Mouse (Mus musculus) brain, embryonic 14.5 days (tissue): ENCODE measurements at regions not wholly inside any gene's neighbourhood (a gene's known extent, or its start where the extent isn't known, plus 50 kb on each side); places are given as distances from the start of the nearest gene placed in this dataset.

Source experiments
- CTCF ChIP-seq: fragments of 200-500 bp; IDR thresholded peaks from 2 replicates; pipeline ENCODE4 v1.5.1; 2012; ENCODE audit warnings: inconsistent platforms, mild to moderate bottlenecking, moderate library complexity, borderline replicate concordance; ENCODE audit not compliant: insufficient read depth, insufficient read length; ENCODE audit errors: extremely low read depth
- POLR2A ChIP-seq: fragments of 200-500 bp; IDR thresholded peaks from 2 replicates; pipeline ENCODE4 v1.6.1; 2012; ENCODE audit warnings: mild to moderate bottlenecking, inconsistent platforms, borderline replicate concordance; ENCODE audit not compliant: poor library complexity, insufficient read depth, insufficient read length, severe bottlenecking; ENCODE audit errors: extremely low read depth

DNA sequence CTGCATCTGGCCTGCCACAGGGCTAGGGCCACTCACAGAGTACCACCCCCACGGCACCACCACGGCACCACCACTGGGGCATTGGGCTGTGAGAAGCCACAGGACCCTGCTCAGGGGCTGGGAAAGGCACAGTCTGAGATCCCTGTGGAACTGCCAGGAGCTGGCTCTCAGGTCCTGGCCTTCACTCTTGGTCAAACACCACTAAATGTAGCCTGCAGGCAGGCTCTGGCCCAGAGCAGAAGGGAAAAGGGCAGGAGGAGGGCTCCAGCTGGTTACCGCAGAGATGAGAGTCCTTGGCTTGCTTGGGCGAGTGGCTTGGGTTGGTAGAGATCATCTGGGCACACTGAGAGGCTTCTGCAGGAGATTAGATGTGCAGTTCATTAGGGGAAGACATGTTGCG is 598.5 kb downstream of the Tns3 start:
- TF ChIP-seq CTCF (no peak), POLR2A (no peak)
